Mouse (Mus musculus) erythroblast, adult 5-6 weeks (primary cell): ENCODE results near the gene Rfx4. TPM values are rescaled to one million over a fixed set of nuclear protein-coding genes. Genes with fewer than 3 reads are reported as not detected.

ENCODE experiments used
- ATAC-seq: replicated peaks from 2 replicates; pipeline ENCODE4 v1.8.0; 2016; ENCODE audit warnings: moderate number of reproducible peaks, mild to moderate bottlenecking, moderate TSS enrichment, inconsistent platforms; ENCODE audit not compliant: poor library complexity, low FRiP score, severe bottlenecking
- total RNA-seq, 2 experiments: library from RNA; stranded (forward) in 1 of 2; stranded (reverse) in 1 of 2; fragments of 150-400 nt in 1 of 2; fragments of 200-764, 138-1000 nt in 1 of 2; gene quantifications; 2 replicates each; pipeline versions ENCODE4 v1.2.3 to v1.2.4; 2015 to 2017; ENCODE audit warnings: low replicate concordance in 2 of 2

Rfx4 gene
- 0.77 TPM in 1 of 2 replicates, not detected in the other for total RNA-seq (2015; ENCODE audit: low replicate concordance)
- total RNA-seq (2017; ENCODE audit: low replicate concordance) = not detected in 2 replicates

DNA sequence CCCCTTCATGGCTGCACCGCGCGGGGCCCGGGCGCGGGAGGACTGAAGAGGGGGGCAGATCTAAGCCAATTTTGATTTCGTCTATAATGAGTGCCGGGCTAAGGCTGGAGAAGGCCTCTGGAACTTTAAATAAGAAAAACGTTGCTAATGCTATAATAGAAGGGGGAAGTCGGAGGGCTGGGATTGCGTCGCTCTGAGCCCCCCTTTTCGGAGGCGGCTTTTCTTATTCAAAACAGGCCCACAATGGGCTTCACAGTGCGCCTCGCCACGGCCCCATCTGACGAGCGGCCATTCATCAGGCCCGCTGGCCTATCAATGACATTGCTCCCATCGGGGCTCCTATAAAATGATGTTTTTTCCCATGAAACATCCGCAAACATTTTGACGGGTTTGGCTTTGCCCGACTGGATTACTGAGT is at the start of gene Rfx4:
Gene Rfx4, plus strand, starts transcription at position 277 of the 418 bp plus-strand sequence.
- no peak for ATAC-seq

GRCm38 (mm10) chr10:84706543-84706942 is 49.3 kb upstream of the Rfx4 start:
- ATAC-seq = no peak

DNA sequence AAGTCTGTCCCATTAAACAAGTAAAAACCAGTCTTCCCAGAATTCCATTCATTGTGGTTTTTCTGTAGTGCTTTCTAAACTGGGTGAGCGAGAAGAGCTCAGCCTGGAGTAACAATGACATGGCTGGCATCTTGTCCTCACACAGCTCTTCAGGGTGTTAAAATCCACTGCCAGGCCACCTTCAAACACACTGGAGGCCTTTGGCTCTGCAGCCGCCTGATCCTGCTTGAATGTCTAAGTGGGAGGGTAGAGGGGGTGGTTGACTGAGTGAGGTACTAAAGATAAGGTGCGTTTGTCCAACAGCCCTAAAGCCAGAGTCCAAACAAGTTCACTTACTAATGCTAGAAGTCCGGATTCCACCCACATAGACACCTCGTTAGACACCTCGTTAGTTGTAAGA is 48.6 kb upstream of the Rfx4 start:
- ATAC-seq = no peak

- no peak for ATAC-seq
Measured at GRCm38 (mm10) chr10:84707752-84708530, 47.9 kb upstream of the Rfx4 start.

GRCm38 (mm10) chr10:84710192-84710591 is 45.7 kb upstream of the Rfx4 start:
- ATAC-seq = no peak

DNA sequence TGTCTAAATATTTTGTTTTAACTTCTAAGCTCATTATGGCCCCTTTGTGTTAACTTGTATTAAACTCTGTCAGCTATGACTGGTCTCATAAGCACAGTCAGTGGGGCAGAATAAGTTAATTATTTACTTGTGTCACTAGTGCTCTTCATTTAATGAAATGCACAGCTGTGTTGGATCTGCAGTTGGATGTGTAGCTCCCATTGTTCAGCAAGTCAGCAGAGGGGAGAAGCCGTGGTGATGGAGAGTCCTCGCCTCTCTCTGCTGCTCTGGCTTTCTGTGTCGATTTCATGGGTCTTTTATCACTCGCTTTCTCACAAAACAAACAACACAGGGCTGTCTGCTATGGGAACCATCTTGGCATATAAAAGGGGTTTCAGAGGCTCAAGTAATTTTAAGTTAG is 45.0 kb upstream of the Rfx4 start:
- no peak for ATAC-seq

DNA sequence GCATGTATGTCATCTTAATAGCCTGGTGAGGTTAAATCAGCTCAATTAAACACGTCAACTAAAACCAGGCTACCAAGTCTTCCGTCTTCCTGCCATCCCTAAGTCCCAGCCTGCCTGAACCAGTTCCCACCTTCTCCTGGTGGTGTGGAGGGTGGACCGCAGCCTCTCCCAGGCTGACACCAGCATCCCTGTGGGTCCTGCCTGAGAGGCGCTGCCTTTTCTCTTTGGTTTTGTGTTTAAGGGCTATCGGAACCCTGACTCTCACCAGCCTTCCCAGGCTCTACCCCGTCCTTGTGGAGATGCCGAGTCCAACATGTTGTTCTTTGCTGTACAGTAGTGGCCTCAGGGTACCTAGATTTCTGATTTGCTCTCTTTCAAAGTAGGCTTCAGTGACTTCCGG is 44.4 kb upstream of the Rfx4 start:
- no peak for ATAC-seq

DNA sequence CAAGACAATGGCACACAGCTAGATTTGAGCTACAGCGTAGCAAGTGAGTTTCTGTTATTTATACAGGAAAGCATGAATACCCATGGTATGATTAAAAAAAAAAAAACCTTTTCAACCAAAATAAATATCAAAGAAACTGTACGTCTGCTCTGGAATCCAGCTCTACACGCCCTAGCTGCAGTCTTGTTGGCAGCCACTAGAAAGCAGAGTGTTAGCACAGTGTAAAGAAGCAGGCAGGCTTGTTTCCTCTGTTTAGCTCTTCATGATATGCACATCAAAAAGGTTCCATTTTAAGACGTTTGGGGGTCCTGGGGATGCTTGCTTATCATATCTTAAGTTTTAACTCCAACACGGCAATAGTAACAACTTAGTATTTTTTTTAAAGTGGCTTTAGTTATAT is 43.9 kb upstream of the Rfx4 start:
- no peak for ATAC-seq

DNA sequence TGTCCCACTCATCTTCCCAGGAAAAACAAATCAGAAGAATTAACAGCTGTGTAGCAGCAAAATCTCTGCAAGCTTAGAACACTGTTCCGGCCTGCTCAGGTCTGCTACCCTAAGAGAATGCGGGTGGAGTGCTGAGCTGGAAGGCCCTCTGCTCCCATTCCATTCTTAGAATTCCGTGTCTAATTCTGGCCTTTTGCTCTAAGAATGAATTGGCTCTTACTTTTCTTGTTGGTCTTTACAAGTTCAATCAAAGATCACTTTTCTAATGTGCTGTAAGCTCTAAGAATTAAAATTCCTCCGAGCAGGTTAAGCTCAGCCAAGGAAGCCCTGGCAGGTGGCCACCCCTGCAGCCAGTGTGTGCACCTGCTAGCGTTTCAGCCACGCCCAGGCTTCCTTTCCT is 43.3 kb upstream of the Rfx4 start:
- ATAC-seq = no peak

DNA sequence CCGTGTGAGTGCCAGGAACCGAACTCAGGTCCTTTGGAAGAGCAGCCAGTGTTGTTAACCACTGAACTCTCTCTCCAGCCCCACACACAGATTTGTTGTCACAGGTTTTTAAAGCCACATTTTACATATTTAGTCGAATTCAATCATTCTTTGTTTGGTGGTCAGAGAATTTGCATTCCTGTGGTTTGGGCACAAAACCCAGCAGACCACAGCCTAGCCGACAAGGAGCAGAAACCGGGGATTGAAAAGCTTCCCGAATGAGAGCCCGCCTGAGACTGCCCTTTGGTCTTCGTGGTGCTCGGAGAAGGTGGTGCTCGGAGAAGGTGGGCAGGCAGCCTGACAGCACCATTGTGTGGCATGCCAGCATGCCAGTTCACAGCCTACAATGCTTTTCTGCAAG is 42.8 kb upstream of the Rfx4 start:
- no peak for ATAC-seq

DNA sequence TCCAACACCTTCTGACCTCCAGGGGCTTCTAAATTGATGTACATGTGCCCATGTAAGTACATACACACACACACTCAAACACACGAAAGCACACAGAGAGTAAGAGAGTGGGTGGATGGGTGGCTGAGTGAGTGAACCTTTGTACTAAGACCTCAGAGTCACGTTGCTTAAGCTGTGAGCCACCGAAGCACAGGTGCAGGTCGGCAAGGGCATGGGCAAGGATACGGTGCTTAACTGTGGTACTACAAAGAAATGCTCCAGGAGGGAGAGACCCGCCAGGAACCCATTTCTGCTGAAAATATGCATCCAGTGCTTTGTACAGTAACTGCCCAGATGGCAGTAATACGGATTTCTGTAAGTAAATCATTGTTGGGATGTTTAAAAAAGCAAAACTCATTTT is 40.2 kb upstream of the Rfx4 start:
- ATAC-seq = no peak

GRCm38 (mm10) chr10:84716581-84716980 is 39.3 kb upstream of the Rfx4 start:
- no peak for ATAC-seq

- ATAC-seq = no peak
Measured at GRCm38 (mm10) chr10:84722711-84723110, 33.2 kb upstream of the Rfx4 start.

DNA sequence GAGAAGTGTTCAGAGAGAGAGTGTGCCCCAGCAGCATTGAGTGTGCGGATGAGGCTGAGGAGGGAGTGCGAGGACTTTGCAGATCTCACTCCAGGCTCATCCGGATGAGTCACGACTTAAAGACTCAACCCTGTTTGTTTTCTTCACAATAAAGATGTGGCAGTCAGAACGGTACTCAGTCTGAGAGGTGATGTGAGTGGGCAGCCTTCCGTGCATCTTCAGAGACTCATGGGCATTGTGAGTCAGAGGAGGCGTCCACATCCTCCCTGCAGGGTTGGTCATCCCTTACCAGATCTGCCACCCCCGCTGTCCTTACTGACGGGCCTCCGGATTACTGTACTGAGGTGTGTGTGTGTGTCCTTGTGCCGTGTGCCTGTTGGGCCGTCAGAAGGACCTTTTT is 28.9 kb upstream of the Rfx4 start:
- ATAC-seq = no peak

DNA sequence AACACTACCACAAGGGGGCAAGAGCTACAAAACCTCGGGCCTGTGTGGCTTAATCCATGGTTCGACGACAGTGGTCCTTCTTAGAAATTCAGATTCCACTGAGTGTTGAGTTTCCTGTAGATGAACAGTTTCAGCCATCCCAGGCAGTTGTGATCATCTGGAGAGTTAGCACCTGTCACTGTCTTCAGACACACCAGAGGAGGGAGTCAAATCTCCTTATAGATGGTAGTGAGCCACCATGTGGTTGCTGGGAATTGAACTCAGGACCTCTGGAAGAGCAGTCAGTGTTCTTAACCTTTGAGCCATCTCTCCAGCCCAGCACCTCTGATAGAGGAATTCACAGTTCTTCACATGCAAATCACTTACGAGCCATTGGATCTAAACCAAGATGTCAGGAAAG is 28.1 kb upstream of the Rfx4 start:
- no peak for ATAC-seq

- 0 out of 2 replicates have a peak, but pooled peaks have one; percentile 48 for ATAC-seq
Measured at GRCm38 (mm10) chr10:84730078-84730477, 25.8 kb upstream of the Rfx4 start.

- ATAC-seq = no peak
Measured at GRCm38 (mm10) chr10:84730956-84731355, 24.9 kb upstream of the Rfx4 start.

DNA sequence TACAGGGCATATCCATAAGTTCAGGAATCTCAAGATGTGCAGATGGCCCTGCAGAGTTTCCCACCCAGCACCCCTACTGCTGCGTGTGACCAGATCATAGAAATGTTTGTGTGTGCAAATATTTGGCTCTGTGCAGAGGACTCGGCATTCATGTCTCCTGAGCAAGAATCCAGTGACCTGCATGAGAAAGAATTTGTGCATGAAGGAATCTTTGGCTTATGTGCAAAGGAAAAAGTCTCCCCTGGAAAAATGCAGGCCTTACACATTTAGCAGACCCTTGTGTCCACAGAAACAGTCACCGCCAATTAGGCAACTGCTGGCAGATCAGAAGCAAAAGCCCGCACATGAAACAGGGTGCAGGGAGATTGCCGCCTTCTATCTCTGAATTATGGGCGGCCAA is 22.4 kb upstream of the Rfx4 start:
- ATAC-seq = no peak

- ATAC-seq = no peak
Measured at GRCm38 (mm10) chr10:84754851-84755785, 744 bp upstream of the Rfx4 start.

GRCm38 (mm10) chr10:84756435-84757095 is 703 bp downstream of the Rfx4 start:
- 0 out of 2 replicates have a peak, but pooled peaks have one; percentile 46 for ATAC-seq
